Mouse (Mus musculus): ENCODE measurements around the gene Scfd1. TPM values are rescaled to one million over a fixed set of nuclear protein-coding genes. Genes with fewer than 3 reads are reported as not detected.

Scfd1 gene
- polyA plus RNA-seq (2012; ENCODE audit: insufficient read depth, insufficient read length, missing spikeins), result 39.5 and 41.3 TPM in 2 replicates

GRCm38 (mm10) chr12:51377003-51377887 is at the start of gene Scfd1:
Gene Scfd1 (plus strand): TSS chr12:51377510.
- peak within 1 kb of the TSS; percentile 40 for H3K27ac ChIP-seq (ENCODE audit: insufficient read depth, low read depth, low read length)
- H3K4me3 ChIP-seq (ENCODE audit: insufficient read depth, low read length), result peak within 1 kb of the TSS; percentile 73
- peaks cover 4% of the 10 kb centered on the region; the same call in 1 of the 2 replicates for H3K4me1 ChIP-seq (ENCODE audit: control insufficient read depth, insufficient read depth, low read length)
- TF ChIP-seq POLR2A (IDR thresholded peaks at IDR 0.05; ENCODE audit: borderline replicate concordance, low read depth, low read length) (no peak), CTCF (IDR thresholded peaks at IDR 0.05; ENCODE audit: low read depth, low read length) (no peak)

DNA sequence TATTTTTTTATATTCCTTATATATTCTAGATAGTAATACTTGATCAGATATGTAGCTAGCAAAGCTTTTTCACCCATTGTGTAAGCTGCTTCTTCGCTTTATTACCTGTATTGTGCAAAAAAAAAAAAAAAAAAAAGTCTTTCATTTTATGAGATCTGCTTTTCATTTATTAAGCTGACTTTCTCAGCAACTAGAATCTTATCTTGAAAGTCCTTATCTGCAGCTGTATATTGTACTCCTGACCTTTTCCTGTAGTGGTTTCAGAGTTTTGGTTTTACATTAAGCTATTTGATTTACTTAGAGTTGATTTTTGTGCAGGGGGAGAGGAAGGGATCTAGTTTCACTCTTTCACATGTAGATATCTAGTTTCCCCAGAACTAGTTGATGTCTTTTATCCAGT is 40.3 kb upstream of the Scfd1 start:
- Histone ChIP-seq H3K27ac (ENCODE audit: insufficient read depth, low read depth, low read length) (no peak overlapping the region), H3K4me3 (ENCODE audit: insufficient read depth, low read length) (no peak overlapping the region), H3K4me1 (ENCODE audit: control insufficient read depth, insufficient read depth, low read length) (no peaks in the 10 kb centered on the region)
- TF ChIP-seq CTCF (IDR thresholded peaks at IDR 0.05; ENCODE audit: low read depth, low read length) (no peak), POLR2A (IDR thresholded peaks at IDR 0.05; ENCODE audit: borderline replicate concordance, low read depth, low read length) (no peak)

DNA sequence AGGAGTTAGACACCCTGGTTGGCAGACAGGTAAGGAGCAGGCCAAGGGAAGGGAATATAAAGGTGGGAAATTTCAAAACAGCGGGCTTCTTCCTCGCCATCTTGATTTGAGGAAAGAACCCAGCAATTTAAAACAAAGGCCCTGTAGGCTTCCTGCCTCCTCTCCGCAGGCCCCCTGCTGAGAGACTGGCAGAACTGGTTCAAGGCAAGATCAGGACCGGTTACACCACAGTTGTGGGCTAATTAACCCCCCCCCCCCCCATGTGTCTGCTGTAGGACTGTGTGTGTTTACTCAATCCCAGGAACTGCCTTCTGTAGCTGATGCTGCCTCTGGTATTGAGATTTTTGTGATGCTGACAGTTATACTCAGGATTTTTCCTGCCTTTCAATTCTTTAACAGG is 31.2 kb upstream of the Scfd1 start:
- TF ChIP-seq POLR2A (IDR thresholded peaks at IDR 0.05; ENCODE audit: borderline replicate concordance, low read depth, low read length) (no peak), CTCF (IDR thresholded peaks at IDR 0.05; ENCODE audit: low read depth, low read length) (no peak)
- H3K4me1 ChIP-seq (ENCODE audit: control insufficient read depth, insufficient read depth, low read length), result no peaks in the 10 kb centered on the region; the same call in none of the 2 replicates

GRCm38 (mm10) chr12:51347988-51348697 is 29.2 kb upstream of the Scfd1 start, which contains the start of gene G2e3:
Gene G2e3 (plus strand): TSS chr12:51348061.
- Histone ChIP-seq H3K4me3 (ENCODE audit: insufficient read depth, low read length) (peak within 1 kb of the TSS; percentile 88), H3K27ac (ENCODE audit: insufficient read depth, low read depth, low read length) (peak within 1 kb of the TSS; percentile 73), H3K4me1 (ENCODE audit: control insufficient read depth, insufficient read depth, low read length) (no peaks in the 10 kb centered on the region; the same call in none of the 2 replicates)
- no peak for TF ChIP-seq POLR2A (IDR thresholded peaks at IDR 0.05; ENCODE audit: borderline replicate concordance, low read depth, low read length)
- no peak for TF ChIP-seq CTCF (IDR thresholded peaks at IDR 0.05; ENCODE audit: low read depth, low read length)

More for the DNA sequence above, 31.2 kb upstream of the Scfd1 start:
- no peak overlapping the region for H3K4me3 ChIP-seq (ENCODE audit: insufficient read depth, low read length)
- no peak overlapping the region for H3K27ac ChIP-seq (ENCODE audit: insufficient read depth, low read depth, low read length)

- H3K4me3 ChIP-seq (ENCODE audit: insufficient read depth, low read length), result peak overlapping the region; percentile 88
- TF ChIP-seq POLR2A (IDR thresholded peaks at IDR 0.05; ENCODE audit: borderline replicate concordance, low read depth, low read length) (no peak), CTCF (IDR thresholded peaks at IDR 0.05; ENCODE audit: low read depth, low read length) (no peak)
- peak overlapping the region; percentile 65 for H3K27ac ChIP-seq (ENCODE audit: insufficient read depth, low read depth, low read length)
- H3K4me1 ChIP-seq (ENCODE audit: control insufficient read depth, insufficient read depth, low read length), result no peaks in the 10 kb centered on the region; the same call in none of the 2 replicates
Observed at GRCm38 (mm10) chr12:51348698-51348998, 28.7 kb upstream of the Scfd1 start.

DNA sequence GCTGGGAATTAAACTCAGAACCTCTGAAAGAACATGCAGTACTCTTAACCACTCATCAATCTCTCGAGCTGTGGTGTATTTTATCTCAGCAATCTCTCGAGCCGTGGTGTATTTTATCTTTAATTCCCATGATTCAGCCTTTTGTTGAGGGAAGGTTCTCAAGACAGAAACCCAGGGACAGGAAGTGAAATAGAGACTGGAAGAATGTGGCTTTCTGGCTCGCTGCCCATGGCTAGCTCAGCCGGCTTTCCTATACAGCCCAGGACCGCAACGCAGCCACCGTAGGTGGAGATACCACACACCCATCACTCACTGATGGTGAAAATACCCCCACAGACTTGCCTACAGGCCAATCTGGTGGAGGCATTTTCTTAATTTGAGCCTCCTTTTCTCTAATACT is 22.0 kb upstream of the Scfd1 start:
- Histone ChIP-seq H3K27ac (ENCODE audit: insufficient read depth, low read depth, low read length) (no peak overlapping the region), H3K4me3 (ENCODE audit: insufficient read depth, low read length) (no peak overlapping the region)
- TF ChIP-seq CTCF (IDR thresholded peaks at IDR 0.05; ENCODE audit: low read depth, low read length) (no peak), POLR2A (IDR thresholded peaks at IDR 0.05; ENCODE audit: borderline replicate concordance, low read depth, low read length) (no peak)

DNA sequence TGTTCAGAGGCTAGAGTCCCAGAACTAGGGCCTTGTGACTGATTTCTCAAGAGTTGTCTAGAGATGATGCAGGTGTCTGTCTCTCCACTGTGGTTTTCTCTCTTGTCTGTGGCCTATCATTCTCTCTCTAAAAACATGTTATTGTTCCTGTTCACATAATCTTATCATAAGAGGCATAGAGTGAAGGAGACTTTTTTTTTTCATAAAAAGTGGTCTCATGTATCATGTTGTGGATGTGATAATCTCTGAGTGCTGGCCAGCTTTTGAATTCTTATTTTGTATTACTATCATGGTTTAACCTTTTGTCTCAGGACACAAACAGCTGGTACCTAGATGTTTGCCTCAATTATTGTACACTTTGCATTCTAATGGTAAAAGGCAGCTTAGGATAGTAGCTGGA is 16.0 kb upstream of the Scfd1 start:
- no peak for TF ChIP-seq POLR2A (IDR thresholded peaks at IDR 0.05; ENCODE audit: borderline replicate concordance, low read depth, low read length)
- no peak for TF ChIP-seq CTCF (IDR thresholded peaks at IDR 0.05; ENCODE audit: low read depth, low read length)
- no peaks in the 10 kb centered on the region for H3K4me1 ChIP-seq (ENCODE audit: control insufficient read depth, insufficient read depth, low read length)
- H3K4me3 ChIP-seq (ENCODE audit: insufficient read depth, low read length), result no peak overlapping the region
- H3K27ac ChIP-seq (ENCODE audit: insufficient read depth, low read depth, low read length), result no peak overlapping the region

More for the DNA sequence above, 22.0 kb upstream of the Scfd1 start:
- peaks cover 2% of the 10 kb centered on the region; the same call in 1 of the 2 replicates for H3K4me1 ChIP-seq (ENCODE audit: control insufficient read depth, insufficient read depth, low read length)

DNA sequence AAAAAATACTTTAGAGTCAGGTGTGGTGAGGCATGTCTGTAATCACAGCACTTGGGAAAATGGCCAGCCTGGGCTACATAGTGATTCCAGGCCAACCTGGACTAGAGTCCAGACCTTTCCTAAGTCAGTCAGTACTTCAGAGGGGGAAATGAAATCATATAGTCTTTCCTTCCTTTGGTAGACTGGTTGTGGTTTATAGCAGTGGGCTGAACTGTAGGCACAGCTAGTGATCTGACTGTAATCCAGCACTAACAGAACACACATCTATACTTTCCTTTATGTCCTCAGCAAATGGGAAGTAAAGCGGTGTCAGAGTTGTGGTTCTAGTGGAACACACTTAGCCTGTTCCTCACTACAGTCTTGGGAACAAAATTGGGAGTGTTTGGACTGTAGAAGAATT is 14.4 kb upstream of the Scfd1 start:
- Histone ChIP-seq H3K27ac (ENCODE audit: insufficient read depth, low read depth, low read length) (no peak overlapping the region), H3K4me3 (ENCODE audit: insufficient read depth, low read length) (no peak overlapping the region), H3K4me1 (ENCODE audit: control insufficient read depth, insufficient read depth, low read length) (no peaks in the 10 kb centered on the region)
- TF ChIP-seq CTCF (IDR thresholded peaks at IDR 0.05; ENCODE audit: low read depth, low read length), result no peak

DNA sequence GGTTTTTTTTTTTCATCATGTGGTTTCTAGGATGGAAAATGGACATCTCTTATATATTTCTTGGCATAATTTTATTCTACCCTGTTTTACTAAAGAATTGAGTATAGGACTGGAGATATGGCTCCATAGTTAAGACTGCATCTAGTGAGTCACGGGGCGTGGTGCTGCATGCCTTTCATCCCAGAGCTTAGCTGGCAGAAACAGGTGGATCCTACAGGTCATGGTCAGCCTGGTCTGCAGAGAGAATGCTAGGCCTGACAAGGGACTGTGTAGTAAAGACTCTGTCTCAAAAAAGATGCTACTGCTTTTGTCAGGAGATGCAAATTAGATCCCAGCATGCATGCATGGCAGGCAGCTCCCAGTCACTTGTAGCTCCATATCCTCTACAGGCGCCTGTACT is 8.8 kb upstream of the Scfd1 start:
- Histone ChIP-seq H3K4me1 (ENCODE audit: control insufficient read depth, insufficient read depth, low read length) (no peaks in the 10 kb centered on the region), H3K4me3 (ENCODE audit: insufficient read depth, low read length) (no peak overlapping the region), H3K27ac (ENCODE audit: insufficient read depth, low read depth, low read length) (no peak overlapping the region)
- TF ChIP-seq CTCF (IDR thresholded peaks at IDR 0.05; ENCODE audit: low read depth, low read length), result no peak

DNA sequence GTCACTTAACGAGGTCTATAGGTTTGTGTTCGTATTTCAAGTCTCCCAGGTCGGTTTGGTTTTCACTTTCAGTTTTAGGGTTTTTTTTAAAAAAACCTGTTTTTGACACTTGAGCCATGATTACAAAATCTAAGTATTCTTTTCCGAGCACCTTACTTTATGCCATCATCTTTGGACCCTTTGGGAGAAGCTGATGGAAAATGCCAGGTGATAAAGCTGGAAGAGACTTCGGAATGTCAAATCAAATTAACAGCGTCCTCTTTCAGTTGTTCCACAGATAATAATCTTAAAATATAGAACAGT is 529 bp downstream of the Scfd1 start:
- Histone ChIP-seq H3K4me1 (ENCODE audit: control insufficient read depth, insufficient read depth, low read length) (peaks cover 4% of the 10 kb centered on the region; the same call in 1 of the 2 replicates), H3K4me3 (ENCODE audit: insufficient read depth, low read length) (peak overlapping the region; percentile 73), H3K27ac (ENCODE audit: insufficient read depth, low read depth, low read length) (0 out of 2 replicates have a peak overlapping the region, but pooled peaks have one; percentile 40)
- TF ChIP-seq POLR2A (IDR thresholded peaks at IDR 0.05; ENCODE audit: borderline replicate concordance, low read depth, low read length) (no peak), CTCF (IDR thresholded peaks at IDR 0.05; ENCODE audit: low read depth, low read length) (no peak)
